ENCODE assay signal across 17 mouse cellular contexts in the genomic region with DNA sequence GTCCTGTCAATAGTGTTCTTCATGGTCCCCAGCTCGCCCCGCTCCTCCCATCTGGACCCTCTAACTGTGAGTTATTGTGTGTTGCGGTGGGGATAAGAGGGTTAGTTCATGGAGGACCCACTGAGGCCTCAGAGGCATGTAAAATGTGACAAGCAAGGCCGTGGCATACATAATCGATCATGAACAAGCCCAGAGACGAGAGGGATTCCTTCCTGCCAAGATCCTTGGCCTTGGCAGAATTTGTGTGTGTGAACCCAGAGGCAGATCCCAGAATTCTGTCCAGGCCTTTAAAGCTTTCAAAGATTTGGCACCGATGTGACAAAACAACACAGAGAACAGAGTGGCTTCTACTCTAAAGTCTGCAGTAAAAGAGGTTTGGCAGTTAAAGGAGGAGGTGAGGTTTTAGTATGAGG.
DNase-seq lines count a peak whose midpoint lies in the region; ATAC-seq and TF ChIP-seq lines count a peak whose summit lies in the region.
"Had no signal": no experiment of that assay in that cellular context is flagged by ENCODE, and none has a peak within 500 bp of the region (broad histone marks: within the 10 kb centered on the region; RNA-seq: fewer than 3 reads in every experiment).

No protein-coding gene starts in this region.

- no peak for TF ChIP-seq POLR2A in bone marrow, adult 2 months (IDR thresholded peaks at IDR 0.05; ENCODE audit: borderline replicate concordance, control insufficient read depth, low read depth, low read length)

- no peaks in the 10 kb centered on the region for H3K36me3 ChIP-seq in limb, embryonic 15.5 days
- H3K36me3 ChIP-seq in limb, embryonic 10.5 days: no peaks in the 10 kb centered on the region
- no peaks in the 10 kb centered on the region for H3K36me3 ChIP-seq in intestine, postnatal 0 days (ENCODE audit: control insufficient read depth, insufficient read depth)
- H3K36me3 ChIP-seq: embryonic facial prominence, embryonic 12.5 days; heart, embryonic 12.5 days; intestine, embryonic 15.5 days; kidney, embryonic 15.5 days; liver, embryonic 12.5 days had no signal

- H3K27me3 ChIP-seq in limb, embryonic 15.5 days: no peaks in the 10 kb centered on the region
- no peaks in the 10 kb centered on the region for H3K27me3 ChIP-seq in limb, embryonic 10.5 days (ENCODE audit: low read depth, poor library complexity, severe bottlenecking)
- no peaks in the 10 kb centered on the region for H3K27me3 ChIP-seq in intestine, postnatal 0 days (replicated peaks; ENCODE audit: control insufficient read depth, insufficient read depth, low read length)
- H3K27me3 ChIP-seq: embryonic facial prominence, embryonic 12.5 days; heart, embryonic 12.5 days; intestine, embryonic 15.5 days; kidney, embryonic 15.5 days; liver, embryonic 12.5 days had no signal

- no peak for TF ChIP-seq CTCF in bone marrow, adult 2 months (IDR thresholded peaks at IDR 0.05; ENCODE audit: control insufficient read depth, insufficient read depth, low read length)
- TF ChIP-seq CTCF in intestine, postnatal 0 days (IDR thresholded peaks at IDR 0.05; ENCODE audit: low read depth): no peak

- H3K4me2 ChIP-seq in limb, embryonic 15.5 days: no peak overlapping the region
- no peak overlapping the region for H3K4me2 ChIP-seq in intestine, postnatal 0 days (replicated peaks; ENCODE audit: low read depth)
- H3K4me2 ChIP-seq: embryonic facial prominence, embryonic 12.5 days; heart, embryonic 12.5 days; intestine, embryonic 15.5 days; kidney, embryonic 15.5 days; liver, embryonic 12.5 days had no signal

- WGBS in limb, embryonic 15.5 days: 68% methylated on average over 7 of the region's 7 CpGs
- 87% methylated on average over 7 of the region's 7 CpGs for whole genome bisulfite sequencing in limb, embryonic 10.5 days
- WGBS in bone marrow, adult 2 months: 80% methylated on average over 7 of the region's 7 CpGs
- 87% methylated on average over 7 of the region's 7 CpGs for WGBS in intestine, postnatal 0 days

- no peaks in the 10 kb centered on the region for H3K9me3 ChIP-seq in limb, embryonic 15.5 days
- no peaks in the 10 kb centered on the region for H3K9me3 ChIP-seq in limb, embryonic 10.5 days (replicated peaks)
- no peaks in the 10 kb centered on the region for H3K9me3 ChIP-seq in intestine, postnatal 0 days (ENCODE audit: control insufficient read depth)
- H3K9me3 ChIP-seq: embryonic facial prominence, embryonic 12.5 days; heart, embryonic 12.5 days; intestine, embryonic 15.5 days; kidney, embryonic 15.5 days; liver, embryonic 12.5 days had no signal

- H3K4me3 ChIP-seq in limb, embryonic 15.5 days: no peak overlapping the region
- no peak overlapping the region for H3K4me3 ChIP-seq in limb, embryonic 10.5 days
- H3K4me3 ChIP-seq in bone marrow, adult 2 months (replicated peaks; ENCODE audit: control insufficient read depth, low read depth, low read length): no peak overlapping the region
- H3K4me3 ChIP-seq in intestine, postnatal 0 days (ENCODE audit: low read depth, low read length): no peak overlapping the region
- H3K4me3 ChIP-seq: embryonic facial prominence, embryonic 12.5 days; heart, embryonic 12.5 days; intestine, embryonic 15.5 days; kidney, embryonic 15.5 days; liver, embryonic 12.5 days had no signal

- peaks cover 7% of the 10 kb centered on the region; the same call in 1 of the 2 replicates for H3K4me1 ChIP-seq in limb, embryonic 15.5 days
- H3K4me1 ChIP-seq in limb, embryonic 10.5 days: peaks cover 3% of the 10 kb centered on the region; the same call in 1 of the 2 replicates
- peaks cover 3% of the 10 kb centered on the region; the same call in 1 of the 2 replicates for H3K4me1 ChIP-seq in bone marrow, adult 2 months (ENCODE audit: control insufficient read depth, insufficient read depth, low read length)
- H3K4me1 ChIP-seq in intestine, postnatal 0 days (replicated peaks; ENCODE audit: control insufficient read depth, insufficient read depth, low read length): no peaks in the 10 kb centered on the region
- H3K4me1 ChIP-seq: embryonic facial prominence, embryonic 12.5 days; heart, embryonic 12.5 days; intestine, embryonic 15.5 days; kidney, embryonic 15.5 days; liver, embryonic 12.5 days had no signal

- H3K27ac ChIP-seq in limb, embryonic 15.5 days: 0 out of 2 replicates have a peak overlapping the region, but pooled peaks have one; percentile 13
- no peak overlapping the region for H3K27ac ChIP-seq in limb, embryonic 10.5 days
- peak overlapping the region; percentile 36 for H3K27ac ChIP-seq in bone marrow, adult 2 months (ENCODE audit: control insufficient read depth, insufficient read depth, low read depth, low read length, poor library complexity)
- no peak overlapping the region for H3K27ac ChIP-seq in intestine, postnatal 0 days (ENCODE audit: low read depth, low read length)
- H3K27ac ChIP-seq: embryonic facial prominence, embryonic 12.5 days; intestine, embryonic 15.5 days; kidney, embryonic 15.5 days; liver, embryonic 12.5 days had no signal

- no peak for ATAC-seq in limb, embryonic 15.5 days (ENCODE audit: insufficient number of reproducible peaks, low FRiP score, low TSS enrichment, low read depth)
- no peak for ATAC-seq in intestine, postnatal 0 days
- ATAC-seq: forebrain, embryonic 14.5 days; intestine, embryonic 15.5 days; liver, embryonic 12.5 days had no signal

- DNase-seq in adrenal gland, postnatal 14 days: peak; percentile 18
- DNase-seq in adrenal gland, adult 18-20 months (ENCODE audit: low spot score in 2 of 2): no peak
- no peak for DNase-seq in limb, embryonic 10.5 days (ENCODE audit: low spot score)
- peak; percentile 58 for DNase-seq in fibroblast of lung, adult 2 months (ENCODE audit: low read depth)
- DNase-seq in spleen, postnatal 36 days (ENCODE audit: low spot score in 2 of 2): no peak
- DNase-seq: cerebellum, adult 18-20 months; retina, postnatal 1 day; right cerebral cortex, postnatal 4 days had no signal

- H3K9ac ChIP-seq in limb, embryonic 15.5 days: no peak overlapping the region
- H3K9ac ChIP-seq in intestine, postnatal 0 days (ENCODE audit: low read depth, low read length): no peak overlapping the region
- H3K9ac ChIP-seq: embryonic facial prominence, embryonic 12.5 days; heart, embryonic 12.5 days; intestine, embryonic 15.5 days; kidney, embryonic 15.5 days; liver, embryonic 12.5 days had no signal

Comparison
In these comparisons a context has a peak if more than half of its experiments do, and no peak if none do; other contexts are left out.
1. DNase-seq: peak in adrenal gland, postnatal 14 days (single experiment) and fibroblast of lung, adult 2 months (single experiment); none in adrenal gland, adult 18-20 months (0 of 2), limb, embryonic 10.5 days (single experiment) and spleen, postnatal 36 days (0 of 2).
2. H3K27ac ChIP-seq: peak in limb, embryonic 15.5 days (single experiment) and bone marrow, adult 2 months (single experiment); none in limb, embryonic 10.5 days (single experiment) and intestine, postnatal 0 days (single experiment).